Mouse (Mus musculus) C2C12 (cell line): ENCODE data around the gene Cryba4.

Source experiments
- CTCF ChIP-seq: IDR thresholded peaks from one replicate; pipeline ENCODE4 v1.5.1; 2011; ENCODE audit not compliant: control insufficient read depth, insufficient read depth, insufficient read length
- FOSL1 ChIP-seq: IDR thresholded peaks from one replicate; pipeline ENCODE4 v1.8.0; 2011; ENCODE audit warnings: mild to moderate bottlenecking, low read length; ENCODE audit not compliant: poor library complexity, insufficient read depth, severe bottlenecking
- MAX ChIP-seq: IDR thresholded peaks from one replicate; pipeline ENCODE4 v1.6.1; 2011; ENCODE audit warnings: mild to moderate bottlenecking, control low read depth
- MYOD1 ChIP-seq: IDR thresholded peaks from one replicate; pipeline ENCODE4 v1.6.1; 2011; ENCODE audit warnings: low read depth; ENCODE audit not compliant: control insufficient read depth, insufficient read length
- MYOG ChIP-seq: IDR thresholded peaks from one replicate; pipeline ENCODE4 v1.6.1; 2011; ENCODE audit not compliant: control insufficient read depth, insufficient read length; ENCODE audit errors: extremely low read depth
- USF1 ChIP-seq: IDR thresholded peaks from one replicate; pipeline ENCODE4 v1.6.1; 2011; ENCODE audit warnings: low read depth, mild to moderate bottlenecking, control low read depth, moderate library complexity

DNA sequence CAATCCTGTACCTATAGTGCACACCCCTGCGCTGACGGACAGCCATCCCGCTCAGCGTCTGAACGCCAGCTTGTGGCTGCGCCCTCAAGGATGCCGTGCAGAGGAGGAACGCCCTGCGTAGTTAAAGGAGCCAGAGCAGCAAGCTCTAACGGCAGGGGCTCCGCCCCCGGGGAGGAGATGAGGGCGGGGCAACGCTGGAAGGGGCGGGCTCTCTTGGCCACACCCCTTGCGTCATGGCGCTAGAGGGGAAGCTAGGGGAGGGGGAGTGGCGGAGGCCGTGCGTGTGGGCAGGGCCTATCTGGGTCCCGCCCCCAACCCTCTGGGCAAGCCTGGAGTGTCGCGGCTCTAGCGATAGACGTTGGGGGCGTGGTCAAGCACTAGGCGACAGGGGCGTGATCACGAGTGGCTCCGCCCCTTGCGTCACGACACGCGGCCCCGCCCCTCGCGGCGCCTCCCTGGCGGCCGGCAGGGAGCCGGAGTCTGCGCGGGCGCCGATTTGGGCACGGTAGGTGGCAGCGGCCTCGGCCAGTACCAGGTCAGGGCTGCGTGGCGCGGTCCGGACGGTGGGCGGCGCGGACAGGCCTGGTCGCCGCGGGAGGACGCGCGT lies 24.1 kb upstream of the Cryba4 start, which contains the start of gene Tpst2:
- peak; percentile 60 for TF ChIP-seq MAX
- no peak for TF ChIP-seq USF1
- TF ChIP-seq CTCF = no peak
- TF ChIP-seq MYOD1 = no peak
- TF ChIP-seq FOSL1 = no peak
- TF ChIP-seq MYOG = no peak
